Mouse (Mus musculus): ENCODE measurements at regions not wholly inside any gene's neighbourhood (a gene's known extent, or its start where the extent isn't known, plus 50 kb on each side); places are given as distances from the start of the nearest gene placed in this dataset.
A peak's percentile ranks its signal among the peaks of the same experiment; 100 is the strongest.

DNA sequence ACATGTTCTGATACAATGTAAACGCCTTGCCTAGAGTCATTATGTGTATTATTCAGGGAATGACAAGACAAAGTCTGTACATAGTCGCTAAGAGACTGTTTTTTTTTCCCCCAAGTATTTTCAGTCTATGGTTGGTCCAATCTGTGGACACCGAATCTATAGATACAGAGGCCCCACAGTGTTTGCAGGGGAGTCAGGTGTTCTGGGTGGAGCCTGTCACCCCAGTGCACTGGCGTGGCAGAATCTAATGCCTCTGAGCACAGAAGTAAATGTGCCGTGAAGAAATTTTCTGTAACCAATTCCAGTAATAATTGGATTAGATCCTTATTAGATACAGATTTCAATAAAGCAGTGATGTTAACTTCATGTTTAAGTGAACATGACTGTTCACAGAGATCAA lies 1130.1 kb upstream of the Gulo start:
- DNase-seq = no peak

- no peak for DNase-seq
Observed at GRCm38 (mm10) chr14:67136141-67136498, 1127.1 kb upstream of the Gulo start.

DNA sequence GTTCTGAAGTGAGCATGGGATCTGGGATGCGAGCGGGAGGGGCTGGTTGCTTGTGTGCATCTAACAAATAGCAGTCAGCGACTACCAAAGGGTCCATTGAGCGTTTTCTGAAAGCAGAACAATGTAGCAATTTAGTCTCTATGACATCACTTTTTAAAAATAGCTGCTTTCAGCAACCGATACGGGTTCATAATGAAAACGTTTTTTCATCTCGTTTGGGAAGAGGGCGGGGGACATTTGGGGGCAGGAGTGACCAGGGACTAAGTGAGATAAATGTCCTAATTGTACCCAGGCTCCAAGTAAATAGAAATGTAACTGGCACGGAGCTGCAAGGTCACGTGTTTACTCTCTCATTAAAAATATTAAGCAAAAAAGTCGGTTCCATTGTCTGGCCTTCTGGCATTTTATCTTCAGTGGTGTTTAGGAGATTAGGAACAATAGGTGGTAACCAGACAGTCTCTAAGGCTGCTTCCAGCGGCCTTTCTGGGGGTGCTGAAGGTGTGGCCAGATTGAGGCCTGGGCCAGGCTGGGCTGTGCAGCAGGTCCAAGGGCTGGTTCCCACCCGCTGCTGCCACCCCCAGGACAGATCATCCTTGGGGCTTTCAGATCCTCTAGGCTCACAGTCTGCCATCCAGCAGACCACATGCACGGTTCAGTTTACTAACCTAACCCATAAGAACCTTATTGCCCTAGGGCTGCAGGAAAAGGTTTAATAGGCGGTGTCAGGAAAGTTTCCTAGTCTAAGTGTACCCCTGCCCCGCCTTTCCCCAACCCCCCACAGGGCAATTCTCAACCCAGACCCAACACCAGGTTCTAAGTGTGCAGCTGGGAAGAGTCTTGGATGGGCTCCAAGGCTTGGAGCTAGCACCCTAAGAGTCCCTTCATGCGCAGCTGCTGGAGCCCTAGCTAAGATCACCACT lies 1126.5 kb upstream of the Gulo start:
- peak; percentile 73 for DNase-seq

DNA sequence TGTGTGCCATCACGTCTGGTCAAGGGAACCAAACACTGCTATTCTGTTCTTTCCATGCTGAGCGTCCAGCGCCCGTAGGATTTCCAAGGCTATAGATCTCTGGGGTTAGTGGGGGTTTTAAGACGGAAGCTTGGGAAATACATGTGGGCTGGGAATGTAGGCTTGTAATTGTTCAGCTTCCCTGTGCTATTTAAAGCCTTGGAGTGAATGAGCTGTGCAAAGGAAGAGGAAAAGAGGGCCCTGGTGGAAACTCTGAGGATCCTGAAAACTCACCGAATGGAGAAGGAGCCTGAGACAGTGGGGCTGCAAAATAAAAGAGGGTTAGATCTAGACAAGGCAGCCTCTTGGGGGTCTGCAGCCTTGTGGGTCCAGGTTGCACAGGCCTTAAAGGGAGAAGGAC lies 1124.2 kb upstream of the Gulo start:
- DNase-seq = no peak

GRCm38 (mm10) chr14:67127118-67127517 lies 1118.1 kb upstream of the Gulo start:
- DNase-seq = no peak

DNA sequence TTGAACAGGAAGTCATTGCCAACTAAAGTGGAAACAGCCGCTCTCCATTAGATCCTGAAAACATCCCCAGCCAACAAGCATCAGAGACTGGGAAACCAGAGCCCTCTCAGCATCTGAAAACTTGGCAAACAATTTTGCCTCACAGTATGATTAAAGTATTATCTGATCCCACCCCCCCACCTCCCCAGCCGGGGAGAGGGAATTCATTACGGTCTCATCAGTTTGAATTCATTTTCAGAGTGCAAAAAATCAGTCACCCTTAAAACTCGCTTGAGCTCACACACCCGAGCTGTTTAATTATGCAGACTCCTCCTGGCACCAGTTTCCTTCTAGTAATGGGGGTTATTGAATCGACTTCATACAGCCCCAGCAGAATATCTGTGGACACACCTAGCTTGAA lies 1117.2 kb upstream of the Gulo start:
- DNase-seq = no peak

DNA sequence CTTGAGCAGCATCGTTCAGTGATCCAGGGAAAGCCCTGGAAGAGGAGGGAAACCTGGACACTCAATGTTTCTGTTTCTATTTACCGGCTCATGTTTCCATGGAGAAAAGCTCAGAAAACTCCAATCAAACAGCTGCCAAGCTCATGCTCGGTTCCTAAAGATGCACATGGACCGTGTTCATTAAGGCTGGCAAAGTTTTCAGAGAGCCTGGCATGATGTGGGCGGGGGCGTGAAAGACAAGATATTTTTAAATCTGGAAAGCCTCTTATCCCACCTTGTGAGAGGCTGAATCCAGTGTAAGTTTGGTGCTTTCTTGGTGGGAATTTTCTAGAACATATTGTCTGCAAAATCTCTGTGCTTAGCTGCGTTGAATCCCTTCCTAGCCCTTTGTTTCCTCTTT lies 1114.3 kb upstream of the Gulo start:
- DNase-seq = no peak

All from adrenal gland, postnatal 10 days (tissue).